Mouse (Mus musculus): ENCODE results near the gene Olfr201. TPM values are rescaled to one million over a fixed set of nuclear protein-coding genes. Genes with fewer than 3 reads are reported as not detected.

Olfr201 gene
- polyA plus RNA-seq, 1 experiment from 2014 or later = not detected

Other genes with a start within 250 kb of the Olfr201 start
- 0.16 TPM in 1 of 2 replicates, not detected in the other for gene Olfr186, start 242.3 kb downstream of the Olfr201 start, polyA plus RNA-seq (2015; fragmentation: Nextera tagmentation; extraction: Ambion mirVana)
- not detected in 2 replicates for gene Olfr187, start 232.9 kb downstream of the Olfr201 start, polyA plus RNA-seq (2015; fragmentation: Nextera tagmentation; extraction: Ambion mirVana)
- not detected in 2 replicates for gene Olfr190, start 194.6 kb downstream of the Olfr201 start, polyA plus RNA-seq (2015; fragmentation: Nextera tagmentation; extraction: Ambion mirVana)
- gene Olfr191, start 182.8 kb downstream of the Olfr201 start, polyA plus RNA-seq (2015; fragmentation: Nextera tagmentation; extraction: Ambion mirVana) = not detected in 2 replicates
- not detected in 2 replicates for gene Olfr193, start 160.8 kb downstream of the Olfr201 start, polyA plus RNA-seq (2015; fragmentation: Nextera tagmentation; extraction: Ambion mirVana)
- not detected in 2 replicates for gene Olfr194, start 151.6 kb downstream of the Olfr201 start, polyA plus RNA-seq (2015; fragmentation: Nextera tagmentation; extraction: Ambion mirVana)
- gene Olfr195, start 125.6 kb downstream of the Olfr201 start, polyA plus RNA-seq (2015; fragmentation: Nextera tagmentation; extraction: Ambion mirVana) = not detected in 2 replicates
- 0.17 TPM in 1 of 2 replicates, not detected in the other for gene Olfr196, start 102.2 kb downstream of the Olfr201 start, polyA plus RNA-seq (2015; fragmentation: Nextera tagmentation; extraction: Ambion mirVana)
- not detected in 2 replicates for gene Olfr198, start 69.1 kb downstream of the Olfr201 start, polyA plus RNA-seq (2015; fragmentation: Nextera tagmentation; extraction: Ambion mirVana)
- gene Olfr199, start 52.9 kb downstream of the Olfr201 start, polyA plus RNA-seq (2015; fragmentation: Nextera tagmentation; extraction: Ambion mirVana) = not detected in 2 replicates
- gene Olfr202, start 14.2 kb upstream of the Olfr201 start, polyA plus RNA-seq (2015; fragmentation: Nextera tagmentation; extraction: Ambion mirVana) = 0.18 and 0.36 TPM in 2 replicates
- gene Olfr203, start 26.2 kb upstream of the Olfr201 start, polyA plus RNA-seq (2015; fragmentation: Nextera tagmentation; extraction: Ambion mirVana) = not detected in 2 replicates
- gene Olfr204, start 45.6 kb upstream of the Olfr201 start, polyA plus RNA-seq (2015; fragmentation: Nextera tagmentation; extraction: Ambion mirVana) = not detected in 2 replicates
- 0.27 TPM in 1 of 2 replicates, not detected in the other for gene Olfr205, start 58.5 kb upstream of the Olfr201 start, polyA plus RNA-seq (2015; fragmentation: Nextera tagmentation; extraction: Ambion mirVana)
- gene Olfr206, start 76.6 kb upstream of the Olfr201 start, polyA plus RNA-seq (2015; fragmentation: Nextera tagmentation; extraction: Ambion mirVana) = 0.21 TPM in 1 of 2 replicates, not detected in the other
- gene Olfr209, start 91.4 kb upstream of the Olfr201 start, polyA plus RNA-seq (2015; fragmentation: Nextera tagmentation; extraction: Ambion mirVana) = not detected in 2 replicates
- gene Gabrr3, start 134.7 kb upstream of the Olfr201 start, polyA plus RNA-seq (2015; fragmentation: Nextera tagmentation; extraction: Ambion mirVana) = 0.04 and 0.05 TPM in 2 replicates
- 30.8 and 36.2 TPM in 2 replicates for gene Riox2, start 199.1 kb upstream of the Olfr201 start, polyA plus RNA-seq (2015; fragmentation: Nextera tagmentation; extraction: Ambion mirVana)